Mouse (Mus musculus) thymus, postnatal 14 days (tissue): ENCODE data around the gene Vmn1r82.

ENCODE experiments used
- DNase-seq: peaks from one replicate; pipeline ENCODE4 v3.0.0; 2021

Vmn1r82 gene

GRCm38 (mm10) chr7:12300130-12300529 lies at the start of gene Vmn1r82:
Vmn1r82 (plus strand) TSS chr7:12300430.
- no peak for DNase-seq

GRCm38 (mm10) chr7:12268169-12268568 lies 32.1 kb upstream of the Vmn1r82 start, which contains the start of gene Vmn1r81:
Vmn1r81 (minus strand) TSS chr7:12268269.
- DNase-seq = no peak

- DNase-seq = no peak
Observed at GRCm38 (mm10) chr7:12329381-12329780, 29.2 kb downstream of the Vmn1r82 start, which contains the start of gene Vmn1r83. Vmn1r83 (minus strand) TSS chr7:12329481.
